In the genomic region with DNA sequence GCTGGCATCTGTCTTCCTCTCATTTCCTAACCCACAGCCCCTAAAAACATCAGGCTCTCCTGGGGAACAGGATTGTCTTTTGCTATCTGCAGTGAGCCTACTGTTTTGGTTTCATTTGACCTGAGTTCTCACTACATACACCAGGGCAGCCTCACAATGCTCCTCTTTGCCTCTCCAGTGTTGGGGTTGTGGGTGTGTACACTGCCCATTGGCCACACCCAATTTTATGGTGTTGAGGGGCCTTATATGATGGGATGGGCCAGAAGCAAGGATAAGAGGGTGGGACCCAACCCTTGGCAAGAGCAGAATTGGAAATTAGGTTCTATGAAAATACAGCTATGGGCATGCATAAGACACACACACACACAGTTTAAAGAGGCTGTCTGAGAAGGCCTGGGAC, we compare ENCODE assay signal across 19 mouse cellular contexts.
"Had no signal": no experiment of that assay in that cellular context is flagged by ENCODE, and none has a peak within 500 bp of the region (broad histone marks: within the 10 kb centered on the region; RNA-seq: fewer than 3 reads in every experiment).

No protein-coding gene starts in this region.

- H3K4me1 ChIP-seq: lung, embryonic 15.5 days; midbrain, embryonic 13.5 days; midbrain, embryonic 15.5 days; neural tube, embryonic 12.5 days had no signal

- H3K27ac ChIP-seq: liver, embryonic 15.5 days; lung, embryonic 15.5 days; macrophage; midbrain, embryonic 13.5 days; midbrain, embryonic 15.5 days; neural tube, embryonic 12.5 days had no signal

- H3K36me3 ChIP-seq: liver, embryonic 15.5 days; lung, embryonic 15.5 days; midbrain, embryonic 15.5 days had no signal

- DNase-seq: liver, postnatal 0 days; lung, adult 2 months; lung, postnatal 14 days; lung, postnatal 36 days; retina, postnatal 1 day; right cerebral cortex, adult 18-20 months; right cerebral cortex, postnatal 14 days; spleen, adult 18-20 months; thymus, adult 2 months; thymus, postnatal 25 days; thymus, postnatal 4 days had no signal

- H3K27me3 ChIP-seq: liver, embryonic 15.5 days; lung, embryonic 15.5 days; midbrain, embryonic 13.5 days; midbrain, embryonic 15.5 days; neural tube, embryonic 12.5 days had no signal

- H3K9me3 ChIP-seq: liver, embryonic 15.5 days; lung, embryonic 15.5 days; midbrain, embryonic 13.5 days; midbrain, embryonic 15.5 days; neural tube, embryonic 12.5 days had no signal

- ATAC-seq: liver, postnatal 0 days; lung, postnatal 0 days; midbrain, embryonic 13.5 days; midbrain, embryonic 15.5 days had no signal

- H3K4me2 ChIP-seq: liver, embryonic 15.5 days; lung, embryonic 15.5 days; midbrain, embryonic 11.5 days; midbrain, embryonic 13.5 days; midbrain, embryonic 15.5 days; neural tube, embryonic 12.5 days had no signal

- H3K4me3 ChIP-seq: liver, embryonic 15.5 days; lung, embryonic 15.5 days; midbrain, embryonic 13.5 days; midbrain, embryonic 15.5 days; neural tube, embryonic 12.5 days had no signal

- H3K9ac ChIP-seq: liver, embryonic 15.5 days; liver, postnatal 0 days; lung, embryonic 15.5 days; midbrain, embryonic 13.5 days; midbrain, embryonic 15.5 days; neural tube, embryonic 12.5 days had no signal
